ENCODE assay signal across 9 mouse cellular contexts in the genomic region with DNA sequence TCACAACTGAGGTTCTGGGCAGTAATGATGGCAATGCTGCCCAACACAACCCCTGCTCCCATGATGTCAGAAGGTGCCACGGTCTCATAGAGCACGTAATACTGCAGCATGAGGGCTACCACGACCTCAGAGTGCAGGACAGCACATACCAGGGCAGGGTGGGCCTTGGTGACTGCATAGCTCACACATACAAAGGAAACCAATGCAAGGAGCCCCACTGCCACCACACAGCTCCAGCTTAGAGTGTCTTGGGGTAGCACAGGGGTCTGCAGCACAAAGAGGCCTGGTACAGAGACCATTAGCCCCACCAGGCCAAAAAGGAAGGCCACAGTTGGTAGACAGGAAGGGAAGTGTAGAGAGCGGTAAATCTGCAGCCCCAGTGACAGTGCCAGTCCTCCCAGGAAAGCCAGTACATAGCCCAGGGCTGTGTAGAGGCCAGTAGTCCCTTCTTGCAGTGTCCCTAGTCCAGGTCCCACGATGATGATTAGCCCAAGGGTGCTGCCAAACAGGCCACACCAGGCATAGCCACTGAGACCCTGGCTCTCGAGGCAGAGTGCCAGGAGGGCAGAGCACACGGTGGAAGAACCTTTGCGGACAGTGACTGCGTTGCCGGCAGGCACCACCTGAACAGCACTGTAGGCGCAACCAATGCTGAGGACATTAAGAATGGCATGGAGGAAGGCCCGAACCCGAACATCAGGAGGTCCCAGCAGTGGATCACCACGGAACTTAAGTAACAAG. TPM values are rescaled to one million over a fixed set of nuclear protein-coding genes. Genes with fewer than 3 reads are reported as not detected.
DNase-seq lines count a peak whose midpoint lies in the region; ATAC-seq and TF ChIP-seq lines count a peak whose summit lies in the region.
"Had no signal": no experiment of that assay in that cellular context is flagged by ENCODE, and none has a peak within 500 bp of the region (broad histone marks: within the 10 kb centered on the region; RNA-seq: fewer than 3 reads in every experiment).

No protein-coding gene starts in this region.

- DNase-seq in thymus, postnatal 4 days, result peak; percentile 19
- DNase-seq in thymus, adult 2 months, result no peak
- DNase-seq in limb, embryonic 14.5 days (ENCODE audit: low spot score), result no peak
- DNase-seq in stomach, postnatal 0 days (ENCODE audit: low spot score), result no peak
- no peak for DNase-seq in left cerebral cortex, postnatal 14 days (ENCODE audit: low spot score in 2 of 2)
- no peak for DNase-seq in gastrocnemius, postnatal 25 days

- TF ChIP-seq CTCF in thymus, adult 2 months (IDR thresholded peaks at IDR 0.05; ENCODE audit: borderline replicate concordance, control insufficient read depth, extremely low read depth, insufficient read depth, low read length, poor library complexity), result no peak
- TF ChIP-seq CTCF in stomach, postnatal 0 days (IDR thresholded peaks at IDR 0.05; ENCODE audit: low read depth), result no peak

- H3K4me2 ChIP-seq in limb, embryonic 14.5 days (replicated peaks; ENCODE audit: low read depth, low read length, severe bottlenecking), result peak overlapping the region; percentile 66
- H3K4me2 ChIP-seq in stomach, postnatal 0 days (replicated peaks; ENCODE audit: low read depth), result peak overlapping the region; percentile 70

- peak overlapping the region; percentile 65; the same call in 1 of the 2 replicates for H3K9ac ChIP-seq in limb, embryonic 14.5 days (ENCODE audit: low read depth, low read length, severe bottlenecking)
- 0 out of 2 replicates have a peak overlapping the region, but pooled peaks have one; percentile 4 for H3K9ac ChIP-seq in stomach, postnatal 0 days (ENCODE audit: low read length)

- no peak for TF ChIP-seq EP300 in stomach, postnatal 0 days (optimal IDR thresholded peaks at IDR 0.05)

- WGBS in thymus, adult 2 months, result 93% methylated on average over 14 of the region's 14 CpGs
- 86% methylated on average over 14 of the region's 14 CpGs for WGBS in limb, embryonic 14.5 days
- WGBS in stomach, postnatal 0 days, result 81% methylated on average over 14 of the region's 14 CpGs

- H3K27ac ChIP-seq in thymus, adult 2 months (ENCODE audit: control insufficient read depth, insufficient read depth, low read length), result no peak overlapping the region
- H3K27ac ChIP-seq in limb, embryonic 14.5 days (replicated peaks; ENCODE audit: low read depth, low read length), result peak overlapping the region; percentile 95
- peak overlapping the region; percentile 96 for H3K27ac ChIP-seq in stomach, postnatal 0 days (replicated peaks)

- ATAC-seq in erythroblast, adult 5-6 weeks (replicated peaks; ENCODE audit: low FRiP score, poor library complexity, severe bottlenecking), result no peak
- ATAC-seq in limb, embryonic 14.5 days (ENCODE audit: low FRiP score, low read depth), result no peak
- no peak for ATAC-seq in stomach, postnatal 0 days (ENCODE audit: low FRiP score, low TSS enrichment)

- H3K4me3 ChIP-seq in erythroblast, embryonic 14.5 days (replicated peaks), result peak overlapping the region; percentile 90
- no peak overlapping the region for H3K4me3 ChIP-seq in thymus, adult 2 months (ENCODE audit: control insufficient read depth, insufficient read depth, low read length)
- H3K4me3 ChIP-seq in limb, embryonic 14.5 days (replicated peaks; ENCODE audit: low read length), result peak overlapping the region; percentile 56
- no peak overlapping the region for H3K4me3 ChIP-seq in stomach, postnatal 0 days (ENCODE audit: low read depth, low read length)

- peaks cover 18% of the 10 kb centered on the region for H3K36me3 ChIP-seq in erythroblast, embryonic 14.5 days (ENCODE audit: control insufficient read depth)
- no peaks in the 10 kb centered on the region for H3K36me3 ChIP-seq in thymus, adult 2 months (ENCODE audit: control insufficient read depth, insufficient read depth, low read length)
- no peaks in the 10 kb centered on the region for H3K36me3 ChIP-seq in limb, embryonic 14.5 days (ENCODE audit: control insufficient read depth, insufficient read depth, low read length)
- no peaks in the 10 kb centered on the region for H3K36me3 ChIP-seq in stomach, postnatal 0 days (ENCODE audit: control insufficient read depth, insufficient read depth, low read length)

- no peak for TF ChIP-seq POLR2A in thymus, adult 2 months (IDR thresholded peaks at IDR 0.05; ENCODE audit: control insufficient read depth, extremely low read depth, insufficient read depth, low read length, poor library complexity)
- no peak for TF ChIP-seq POLR2A in limb, embryonic 14.5 days (IDR thresholded peaks at IDR 0.05; ENCODE audit: borderline replicate concordance, extremely low read depth, insufficient read depth, insufficient read length)

- H3K9me3 ChIP-seq in erythroblast, embryonic 14.5 days (ENCODE audit: control insufficient read depth, low read length), result no peaks in the 10 kb centered on the region
- H3K9me3 ChIP-seq in limb, embryonic 14.5 days (ENCODE audit: control insufficient read depth, low read length), result no peaks in the 10 kb centered on the region
- H3K9me3 ChIP-seq in stomach, postnatal 0 days (ENCODE audit: control insufficient read depth, low read length), result no peaks in the 10 kb centered on the region

- H3K27me3 ChIP-seq in erythroblast, embryonic 14.5 days (ENCODE audit: control insufficient read depth), result peaks cover 2% of the 10 kb centered on the region
- no peaks in the 10 kb centered on the region for H3K27me3 ChIP-seq in thymus, adult 2 months (ENCODE audit: control insufficient read depth, insufficient read depth, low read length)
- no peaks in the 10 kb centered on the region for H3K27me3 ChIP-seq in limb, embryonic 14.5 days (ENCODE audit: control insufficient read depth, insufficient read depth, low read length)
- no peaks in the 10 kb centered on the region for H3K27me3 ChIP-seq in stomach, postnatal 0 days (ENCODE audit: control insufficient read depth, insufficient read depth, low read length)

- intact Hi-C loops in left cerebral cortex, postnatal 14 days (cut with DNase I), result no loop called here

- H3K4me1 ChIP-seq in erythroblast, embryonic 14.5 days (ENCODE audit: control insufficient read depth), result peaks cover 47% of the 10 kb centered on the region
- H3K4me1 ChIP-seq in thymus, adult 2 months (replicated peaks; ENCODE audit: control insufficient read depth, insufficient read depth, low read length), result peaks cover 18% of the 10 kb centered on the region
- H3K4me1 ChIP-seq in limb, embryonic 14.5 days (ENCODE audit: control insufficient read depth, insufficient read depth, low read length), result peaks cover 35% of the 10 kb centered on the region
- peaks cover 5% of the 10 kb centered on the region; the same call in 1 of the 2 replicates for H3K4me1 ChIP-seq in stomach, postnatal 0 days (replicated peaks; ENCODE audit: control insufficient read depth, insufficient read depth)

RNA-seq across cellular contexts. Expression of gene Slc35g3, which starts 1.4 kb away (rescaled TPM):
- not detected in 2 replicates for polyA plus RNA-seq in erythroblast, embryonic 14.5 days (2012)
- total RNA-seq in erythroblast, adult 5-6 weeks (2015; ENCODE audit: low replicate concordance), result not detected in 2 replicates
- total RNA-seq in erythroblast, adult 5-6 weeks (2017; ENCODE audit: low replicate concordance), result not detected in 2 replicates
- polyA plus RNA-seq in thymus, adult 2 months (2012; rRNA removed), result 0.08 and 0.29 TPM in 2 replicates
- polyA plus RNA-seq in limb, embryonic 14.5 days (2012; rRNA removed), result 0.14 and 0.23 TPM in 2 replicates
- 0.21 TPM in 1 of 2 replicates, not detected in the other for polyA plus RNA-seq in limb, embryonic 14.5 days (2014; fragmentation: Nextera tagmentation; extraction: Ambion mirVana)
- polyA plus RNA-seq in stomach, postnatal 0 days (2015; fragmentation: Nextera tagmentation; extraction: Ambion mirVana), result 0.11 TPM in 1 of 2 replicates, not detected in the other
- not detected for total RNA-seq in left cerebral cortex, postnatal 14 days (2021)
- not detected for total RNA-seq in gastrocnemius, postnatal 25 days (2021)
- total RNA-seq: layer of hippocampus, postnatal 36 days had no signal

RNA-seq across cellular contexts. Expression of gene Polr2a, which starts 1.9 kb away (rescaled TPM):
- polyA plus RNA-seq in erythroblast, embryonic 14.5 days (2012), result 14.2 and 14.3 TPM in 2 replicates
- 56.5 and 58.3 TPM in 2 replicates for total RNA-seq in erythroblast, adult 5-6 weeks (2015; ENCODE audit: low replicate concordance)
- total RNA-seq in erythroblast, adult 5-6 weeks (2017; ENCODE audit: low replicate concordance), result 69.5 and 76.9 TPM in 2 replicates
- 113 and 125 TPM in 2 replicates for polyA plus RNA-seq in thymus, adult 2 months (2012; rRNA removed)
- 76.6 and 100 TPM in 2 replicates for polyA plus RNA-seq in limb, embryonic 14.5 days (2012; rRNA removed)
- polyA plus RNA-seq in limb, embryonic 14.5 days (2014; fragmentation: Nextera tagmentation; extraction: Ambion mirVana), result 40.7 and 45.3 TPM in 2 replicates
- 7.9 and 9.0 TPM in 2 replicates for polyA plus RNA-seq in stomach, postnatal 0 days (2015; fragmentation: Nextera tagmentation; extraction: Ambion mirVana)
- total RNA-seq in left cerebral cortex, postnatal 14 days (2021), result 10 to 100 TPM; 54.3 to 54.4 TPM
- 10 to 100 TPM; 24.7 to 27.5 TPM for total RNA-seq in gastrocnemius, postnatal 25 days (2021)

RNA-seq across cellular contexts. Expression of gene Zbtb4, which starts 5.4 kb away (rescaled TPM):
- 0.07 and 0.33 TPM in 2 replicates for polyA plus RNA-seq in erythroblast, embryonic 14.5 days (2012)
- total RNA-seq in erythroblast, adult 5-6 weeks (2015; ENCODE audit: low replicate concordance), result 1.7 and 1.9 TPM in 2 replicates
- total RNA-seq in erythroblast, adult 5-6 weeks (2017; ENCODE audit: low replicate concordance), result 0.94 and 2.4 TPM in 2 replicates
- 32.2 and 35.6 TPM in 2 replicates for polyA plus RNA-seq in thymus, adult 2 months (2012; rRNA removed)
- 12.8 and 14.3 TPM in 2 replicates for polyA plus RNA-seq in limb, embryonic 14.5 days (2012; rRNA removed)
- polyA plus RNA-seq in limb, embryonic 14.5 days (2014; fragmentation: Nextera tagmentation; extraction: Ambion mirVana), result 4.1 and 5.0 TPM in 2 replicates
- polyA plus RNA-seq in stomach, postnatal 0 days (2015; fragmentation: Nextera tagmentation; extraction: Ambion mirVana), result 2.6 and 2.7 TPM in 2 replicates
- 10 to 100 TPM; 71.1 to 86.9 TPM for total RNA-seq in left cerebral cortex, postnatal 14 days (2021)
- total RNA-seq in gastrocnemius, postnatal 25 days (2021), result 10 to 100 TPM; 23.0 to 28.1 TPM

RNA-seq across cellular contexts. Expression of gene Chrnb1, which starts 35.4 kb away (rescaled TPM):
- polyA plus RNA-seq in erythroblast, embryonic 14.5 days (2012), result not detected in 2 replicates
- 4.0 TPM in 1 of 2 replicates, not detected in the other for total RNA-seq in erythroblast, adult 5-6 weeks (2015; ENCODE audit: low replicate concordance)
- total RNA-seq in erythroblast, adult 5-6 weeks (2017; ENCODE audit: low replicate concordance), result 0.26 TPM in 1 of 2 replicates, not detected in the other
- polyA plus RNA-seq in thymus, adult 2 months (2012; rRNA removed), result 12.9 and 15.7 TPM in 2 replicates
- 69.4 and 81.0 TPM in 2 replicates for polyA plus RNA-seq in limb, embryonic 14.5 days (2012; rRNA removed)
- 14.1 and 19.0 TPM in 2 replicates for polyA plus RNA-seq in limb, embryonic 14.5 days (2014; fragmentation: Nextera tagmentation; extraction: Ambion mirVana)
- 4.3 and 5.0 TPM in 2 replicates for polyA plus RNA-seq in stomach, postnatal 0 days (2015; fragmentation: Nextera tagmentation; extraction: Ambion mirVana)
- under 1 TPM; 0.76 to 0.79 TPM for total RNA-seq in left cerebral cortex, postnatal 14 days (2021)
- total RNA-seq in gastrocnemius, postnatal 25 days (2021), result 10 to 100 TPM; 36.2 to 53.1 TPM

RNA-seq across cellular contexts. Expression of gene Fgf11, which starts 41.3 kb away (rescaled TPM):
- polyA plus RNA-seq in erythroblast, embryonic 14.5 days (2012), result 0.01 TPM in 1 of 2 replicates, not detected in the other
- not detected in 2 replicates for total RNA-seq in erythroblast, adult 5-6 weeks (2015; ENCODE audit: low replicate concordance)
- not detected in 2 replicates for total RNA-seq in erythroblast, adult 5-6 weeks (2017; ENCODE audit: low replicate concordance)
- polyA plus RNA-seq in thymus, adult 2 months (2012; rRNA removed), result 1.7 and 2.4 TPM in 2 replicates
- 17.2 and 17.5 TPM in 2 replicates for polyA plus RNA-seq in limb, embryonic 14.5 days (2012; rRNA removed)
- polyA plus RNA-seq in limb, embryonic 14.5 days (2014; fragmentation: Nextera tagmentation; extraction: Ambion mirVana), result 2.2 and 3.4 TPM in 2 replicates
- polyA plus RNA-seq in stomach, postnatal 0 days (2015; fragmentation: Nextera tagmentation; extraction: Ambion mirVana), result 0.67 and 0.90 TPM in 2 replicates
- total RNA-seq in left cerebral cortex, postnatal 14 days (2021), result 10 to 100 TPM; 15.4 to 20.4 TPM
- total RNA-seq in gastrocnemius, postnatal 25 days (2021), result 1 to 10 TPM; 6.3 to 6.7 TPM

Comparison
In these comparisons a context has a peak if more than half of its experiments do, and no peak if none do; other contexts are left out.
1. H3K4me3 ChIP-seq: peak in erythroblast, embryonic 14.5 days (single experiment) and limb, embryonic 14.5 days (single experiment); none in thymus, adult 2 months (single experiment) and stomach, postnatal 0 days (single experiment).